Mouse (Mus musculus) kidney, adult 2 months (tissue): ENCODE results near the gene Olfr1512.

Experiments
- CTCF ChIP-seq: fragments of 200-500 bp; conservative IDR thresholded peaks from 2 replicates; pipeline ENCODE4 v1.5.1; 2011; ENCODE audit warnings: low read depth, mild to moderate bottlenecking, control low read depth, low read length, moderate library complexity, mixed read lengths; ENCODE audit not compliant: insufficient read depth, insufficient read length
- POLR2A ChIP-seq: fragments of 200-500 bp; IDR thresholded peaks from one replicate; pipeline ENCODE4 v1.6.1; 2011; ENCODE audit warnings: low read depth, low read length, control low read depth

DNA sequence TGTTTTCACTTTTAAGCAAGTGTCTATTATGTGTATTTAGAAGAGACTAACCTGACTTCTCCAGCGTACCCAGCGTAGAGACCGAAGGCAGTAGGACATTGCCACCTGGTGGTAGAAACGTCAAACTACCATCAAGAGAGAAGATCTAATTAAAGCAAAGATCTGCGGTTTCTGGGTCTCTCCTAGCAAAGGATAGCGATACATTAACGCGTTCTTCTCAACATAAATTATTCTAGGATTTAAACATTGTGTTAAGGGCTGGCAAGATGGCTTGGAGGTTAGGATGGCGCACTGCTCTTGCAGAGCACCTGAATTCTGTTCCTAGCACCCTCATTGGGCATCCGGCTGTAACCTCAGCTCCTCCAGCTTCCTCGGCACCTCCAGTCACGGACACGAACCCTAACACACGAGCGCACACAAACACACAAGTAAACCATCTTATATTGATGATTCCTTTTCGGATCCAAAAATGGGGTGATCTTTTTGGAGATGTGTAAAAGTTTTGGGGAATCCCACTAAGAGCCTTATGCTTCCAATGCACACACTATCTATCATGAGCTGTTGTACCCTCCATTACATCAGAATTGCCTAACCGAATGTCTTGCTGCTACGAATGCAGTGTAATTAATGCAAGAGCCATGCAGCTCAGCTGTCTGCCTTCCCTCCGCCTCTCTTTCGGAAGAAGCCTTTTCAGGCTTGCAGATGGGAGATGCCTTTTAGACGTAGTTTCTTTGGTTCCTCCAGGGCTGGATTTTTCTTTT lies 40.0 kb downstream of the Olfr1512 start:
- peak; percentile 88 for TF ChIP-seq CTCF
- TF ChIP-seq POLR2A = no peak
